ENCODE assay signal across 14 mouse cellular contexts in the genomic region with DNA sequence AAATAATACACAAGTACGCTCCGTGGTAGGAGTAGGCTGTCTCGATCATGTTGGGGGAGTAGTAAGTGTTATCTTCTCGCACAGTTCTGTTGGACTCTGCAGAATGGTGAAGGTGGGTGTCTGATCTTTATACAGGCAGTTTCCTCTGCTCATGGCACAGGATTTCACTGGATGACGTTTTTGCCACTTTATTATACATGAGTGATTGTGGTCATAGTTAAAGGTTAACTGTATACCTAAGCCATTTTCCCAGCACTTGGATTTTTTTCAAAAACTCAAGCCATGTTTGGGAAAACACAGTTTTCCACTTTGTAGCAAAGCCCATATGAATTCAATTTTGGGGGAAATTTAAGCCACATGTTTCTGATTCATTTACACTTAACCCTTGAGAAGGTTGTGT.
DNase-seq lines count a peak whose midpoint lies in the region; ATAC-seq and TF ChIP-seq lines count a peak whose summit lies in the region.
"Had no signal": no experiment of that assay in that cellular context is flagged by ENCODE, and none has a peak within 500 bp of the region (broad histone marks: within the 10 kb centered on the region; RNA-seq: fewer than 3 reads in every experiment).

No protein-coding gene starts in this region.

- no peak for DNase-seq in hindbrain, postnatal 0 days (ENCODE audit: low spot score)
- DNase-seq in Patski (ENCODE audit: low read depth, low spot score): peak; percentile 70
- DNase-seq in hindlimb bud, embryonic 11.5 days (ENCODE audit: extremely low spot score, low read depth, low spot score): peak; percentile 66
- peak; percentile 71 for DNase-seq in limb, embryonic 14.5 days (ENCODE audit: low spot score)
- no peak for DNase-seq in cerebellum, adult 11-12 months
- DNase-seq in ovary, adult 18-20 months (ENCODE audit: low spot score): no peak
- DNase-seq: cerebellum, adult 8-10 months; layer of hippocampus, postnatal 36 days; right cerebral cortex, postnatal 25 days had no signal

- H3K4me2 ChIP-seq in hindbrain, embryonic 13.5 days: no peak overlapping the region
- H3K4me2 ChIP-seq in hindbrain, postnatal 0 days (ENCODE audit: low read depth, low read length): no peak overlapping the region
- H3K4me2 ChIP-seq in limb, embryonic 14.5 days (replicated peaks; ENCODE audit: low read depth, low read length, severe bottlenecking): no peak overlapping the region

- H3K27ac ChIP-seq in hindbrain, embryonic 13.5 days: peak overlapping the region; percentile 40; the same call in 1 of the 2 replicates
- H3K27ac ChIP-seq in hindbrain, postnatal 0 days: no peak overlapping the region
- H3K27ac ChIP-seq in limb, embryonic 14.5 days (replicated peaks; ENCODE audit: low read depth, low read length): no peak overlapping the region
- H3K27ac ChIP-seq: liver, embryonic 14.5 days had no signal

- CTCF ChIA-PET in Patski (lab: Charles Lee): no interaction called here

- no peaks in the 10 kb centered on the region for H3K27me3 ChIP-seq in hindbrain, embryonic 13.5 days
- no peaks in the 10 kb centered on the region for H3K27me3 ChIP-seq in hindbrain, postnatal 0 days (ENCODE audit: insufficient read depth, low read length)
- no peaks in the 10 kb centered on the region for H3K27me3 ChIP-seq in Patski
- no peaks in the 10 kb centered on the region for H3K27me3 ChIP-seq in limb, embryonic 14.5 days (ENCODE audit: control insufficient read depth, insufficient read depth, low read length)

- no peaks in the 10 kb centered on the region for H3K9me3 ChIP-seq in hindbrain, embryonic 13.5 days
- H3K9me3 ChIP-seq in hindbrain, postnatal 0 days (ENCODE audit: low read length): no peaks in the 10 kb centered on the region
- H3K9me3 ChIP-seq in limb, embryonic 14.5 days (ENCODE audit: control insufficient read depth, low read length): no peaks in the 10 kb centered on the region

- POLR2A ChIA-PET in Patski (lab: Charles Lee): no interaction called here

- peaks cover 35% of the 10 kb centered on the region for H3K4me1 ChIP-seq in hindbrain, embryonic 13.5 days (replicated peaks)
- peaks cover 5% of the 10 kb centered on the region; the same call in 1 of the 2 replicates for H3K4me1 ChIP-seq in hindbrain, postnatal 0 days (ENCODE audit: insufficient read depth, low read length)
- peaks cover 23% of the 10 kb centered on the region for H3K4me1 ChIP-seq in limb, embryonic 14.5 days (ENCODE audit: control insufficient read depth, insufficient read depth, low read length)

- in situ Hi-C loops in Patski (cut with MboI; ENCODE audit: low pct_unique_long_range_greater_than_20kb): no loop called here

- no peak overlapping the region for H3K4me3 ChIP-seq in hindbrain, embryonic 13.5 days
- H3K4me3 ChIP-seq in hindbrain, postnatal 0 days (ENCODE audit: low read length): no peak overlapping the region
- no peak overlapping the region for H3K4me3 ChIP-seq in limb, embryonic 14.5 days (replicated peaks; ENCODE audit: low read length)

- H3K36me3 ChIP-seq in hindbrain, embryonic 13.5 days: no peaks in the 10 kb centered on the region
- no peaks in the 10 kb centered on the region for H3K36me3 ChIP-seq in hindbrain, postnatal 0 days (ENCODE audit: insufficient read depth, low read length)
- no peaks in the 10 kb centered on the region for H3K36me3 ChIP-seq in limb, embryonic 14.5 days (ENCODE audit: control insufficient read depth, insufficient read depth, low read length)
- H3K36me3 ChIP-seq: G1E had no signal

- ATAC-seq in hindbrain, embryonic 13.5 days (ENCODE audit: low FRiP score): no peak
- ATAC-seq in hindbrain, postnatal 0 days: no peak
- ATAC-seq in Patski: peak; percentile 54
- no peak for ATAC-seq in limb, embryonic 14.5 days (ENCODE audit: low FRiP score, low read depth)
- ATAC-seq: intestine, embryonic 16.5 days; midbrain, embryonic 16.5 days had no signal

- WGBS in hindbrain, embryonic 13.5 days: 78% methylated on average over 5 of the region's 5 CpGs
- WGBS in hindbrain, postnatal 0 days: 84% methylated on average over 5 of the region's 5 CpGs
- WGBS in limb, embryonic 14.5 days: 28% methylated on average over 5 of the region's 5 CpGs

- no peak for TF ChIP-seq CTCF in hindbrain, postnatal 0 days (IDR thresholded peaks at IDR 0.05; ENCODE audit: low read depth)
- TF ChIP-seq CTCF in Patski (IDR thresholded peaks at IDR 0.05): no peak

- TF ChIP-seq POLR2A in limb, embryonic 14.5 days (IDR thresholded peaks at IDR 0.05; ENCODE audit: borderline replicate concordance, extremely low read depth, insufficient read depth, insufficient read length): no peak

- H3K9ac ChIP-seq in hindbrain, embryonic 13.5 days: no peak overlapping the region
- H3K9ac ChIP-seq in hindbrain, postnatal 0 days (replicated peaks; ENCODE audit: low read length): no peak overlapping the region
- no peak overlapping the region for H3K9ac ChIP-seq in limb, embryonic 14.5 days (ENCODE audit: low read depth, low read length, severe bottlenecking)
- H3K9ac ChIP-seq: liver, embryonic 14.5 days had no signal

Comparison
In these comparisons a context has a peak if more than half of its experiments do, and no peak if none do; other contexts are left out.
1. DNase-seq: peak in Patski (single experiment), hindlimb bud, embryonic 11.5 days (single experiment) and limb, embryonic 14.5 days (single experiment); none in hindbrain, postnatal 0 days (single experiment), cerebellum, adult 11-12 months (single experiment) and ovary, adult 18-20 months (single experiment).